Mouse (Mus musculus) ES-Bruce4 (cell line): Measurements from ENCODE around the gene Sds. TPM values are rescaled to one million over a fixed set of nuclear protein-coding genes. Genes with fewer than 3 reads are reported as not detected.
"Not testable (repeated sequence)": the region's sequence is repeated elsewhere in the genome, so short reads cannot be mapped to it uniquely, and the experiment has no call there.

Experiments used
- H3K27ac ChIP-seq: 2 replicates; pipeline ENCODE4 v1.5.1; 2012; ENCODE audit warnings: low read length, inconsistent platforms; ENCODE audit not compliant: insufficient read depth
- H3K27me3 ChIP-seq: 2 replicates; pipeline ENCODE4 v1.6.1; 2012; ENCODE audit warnings: mild to moderate bottlenecking, low read length, inconsistent platforms; ENCODE audit not compliant: control insufficient read depth, poor library complexity, insufficient read depth, severe bottlenecking
- H3K36me3 ChIP-seq: 2 replicates; pipeline ENCODE4 v1.6.1; 2012; ENCODE audit warnings: inconsistent platforms, mild to moderate bottlenecking, low read length, moderate library complexity; ENCODE audit not compliant: control insufficient read depth, poor library complexity, insufficient read depth, severe bottlenecking
- H3K4me1 ChIP-seq: one replicate; pipeline ENCODE4 v1.8.1; 2011; ENCODE audit warnings: low read length; ENCODE audit not compliant: control insufficient read depth, insufficient read depth
- H3K4me3 ChIP-seq: 2 replicates; pipeline ENCODE4 v1.5.1; 2011; ENCODE audit warnings: low read depth, mild to moderate bottlenecking, low read length
- H3K9ac ChIP-seq: 2 replicates; pipeline ENCODE4 v1.6.1; 2012; ENCODE audit warnings: low read depth, mild to moderate bottlenecking, inconsistent platforms; ENCODE audit not compliant: poor library complexity, severe bottlenecking
- H3K9me3 ChIP-seq: replicated peaks from 2 replicates; pipeline ENCODE4 v1.6.1; 2012; ENCODE audit warnings: mild to moderate bottlenecking, low read length, inconsistent platforms; ENCODE audit not compliant: control insufficient read depth, poor library complexity, insufficient read depth, severe bottlenecking
- CTCF ChIP-seq: IDR thresholded peaks from one replicate; pipeline ENCODE4 v1.8.1; 2011; ENCODE audit warnings: low read depth, low read length
- EP300 ChIP-seq: IDR thresholded peaks from 2 replicates; pipeline ENCODE4 v1.6.1; 2011; ENCODE audit warnings: low read depth, low read length; ENCODE audit not compliant: insufficient read depth
- POLR2A ChIP-seq: IDR thresholded peaks from one replicate; pipeline ENCODE4 v1.8.1; 2011; ENCODE audit warnings: low read length; ENCODE audit not compliant: insufficient read depth
- polyA plus RNA-seq: library from polyadenylated mRNA; stranded (reverse); fragments of >200 nt; gene quantifications from 2 replicates; pipeline ENCODE4 v1.2.4, GENCODE M21; 2011; ENCODE audit warnings: low read depth; ENCODE audit not compliant: missing spikeins, insufficient read depth, insufficient read length

The Sds gene
- polyA plus RNA-seq, 1 experiment: not detected

DNA sequence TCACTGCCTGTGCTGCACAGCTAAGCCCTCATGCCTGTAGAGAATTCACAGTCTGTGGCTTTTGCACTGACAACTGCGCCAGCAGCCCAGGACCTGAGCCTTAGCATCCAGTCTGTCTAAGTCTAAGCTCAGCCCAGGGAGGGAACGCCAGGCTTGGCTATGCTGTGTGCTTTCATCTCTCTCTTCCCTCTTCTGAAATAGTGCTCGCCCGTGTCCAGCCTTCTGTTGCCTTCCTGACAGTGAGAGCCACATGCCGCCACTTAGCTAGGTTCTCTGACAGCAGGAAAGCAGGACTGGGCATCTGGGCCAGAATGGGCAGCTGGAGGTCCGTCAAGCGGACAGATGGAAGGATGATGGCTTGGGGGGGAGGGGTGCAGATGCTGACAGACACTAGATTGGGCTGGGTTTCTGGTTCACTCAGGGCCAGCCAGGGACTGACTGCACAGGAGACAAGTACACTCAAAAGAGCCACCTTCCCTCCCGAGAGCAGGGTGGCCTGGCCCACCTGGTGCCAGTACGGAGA is 17.6 kb downstream of the Sds start:
- peaks cover 6% of the 10 kb centered on the region for H3K4me1 ChIP-seq
- H3K9me3 ChIP-seq: no peaks in the 10 kb centered on the region
- H3K9ac ChIP-seq: no peak overlapping the region
- no peak overlapping the region for H3K4me3 ChIP-seq
- no peak overlapping the region for H3K27ac ChIP-seq
- TF ChIP-seq POLR2A: no peak
- TF ChIP-seq CTCF: no peak
- no peak for TF ChIP-seq EP300
- H3K27me3 ChIP-seq: no peaks in the 10 kb centered on the region
- H3K36me3 ChIP-seq: no peaks in the 10 kb centered on the region; the same call in 1 of the 2 replicates

DNA sequence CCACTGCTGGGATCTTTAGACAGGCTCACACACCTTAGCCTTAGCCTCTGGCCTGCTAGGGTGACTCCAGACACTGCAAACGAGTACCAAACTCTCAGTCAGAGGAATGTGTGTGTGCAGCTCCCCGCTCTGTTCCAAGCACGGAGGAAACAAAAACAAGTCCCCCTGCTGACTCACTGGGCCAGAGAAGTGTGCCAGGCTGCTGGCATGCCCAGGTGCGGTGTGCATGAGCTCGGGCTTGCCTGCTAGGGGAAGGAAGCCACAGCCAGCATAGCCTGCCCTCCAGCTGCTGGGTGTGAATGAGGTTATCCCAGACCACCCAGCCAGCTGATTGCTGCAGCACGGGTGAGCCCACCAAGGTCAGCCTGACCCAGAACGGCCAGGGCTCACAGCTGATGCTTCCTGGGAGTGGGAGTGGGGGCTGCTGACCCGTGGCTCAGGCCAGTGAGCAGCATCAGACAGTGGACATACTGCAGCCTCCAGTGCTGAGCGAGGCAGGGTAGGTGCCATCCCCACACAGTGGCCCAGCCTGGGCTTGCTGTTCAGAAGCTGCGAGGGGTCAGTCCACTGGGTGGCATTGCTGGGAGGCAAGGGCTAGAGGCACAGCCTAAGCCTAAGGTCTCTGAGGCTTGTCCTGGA is 18.9 kb downstream of the Sds start:
- H3K27ac ChIP-seq: no peak overlapping the region
- H3K36me3 ChIP-seq: no peaks in the 10 kb centered on the region; the same call in 1 of the 2 replicates
- no peaks in the 10 kb centered on the region for H3K27me3 ChIP-seq
- H3K9ac ChIP-seq: no peak overlapping the region
- H3K9me3 ChIP-seq: no peaks in the 10 kb centered on the region
- TF ChIP-seq EP300 (no peak), POLR2A (no peak)
- no peak overlapping the region for H3K4me3 ChIP-seq
- H3K4me1 ChIP-seq: peaks cover 6% of the 10 kb centered on the region

DNA sequence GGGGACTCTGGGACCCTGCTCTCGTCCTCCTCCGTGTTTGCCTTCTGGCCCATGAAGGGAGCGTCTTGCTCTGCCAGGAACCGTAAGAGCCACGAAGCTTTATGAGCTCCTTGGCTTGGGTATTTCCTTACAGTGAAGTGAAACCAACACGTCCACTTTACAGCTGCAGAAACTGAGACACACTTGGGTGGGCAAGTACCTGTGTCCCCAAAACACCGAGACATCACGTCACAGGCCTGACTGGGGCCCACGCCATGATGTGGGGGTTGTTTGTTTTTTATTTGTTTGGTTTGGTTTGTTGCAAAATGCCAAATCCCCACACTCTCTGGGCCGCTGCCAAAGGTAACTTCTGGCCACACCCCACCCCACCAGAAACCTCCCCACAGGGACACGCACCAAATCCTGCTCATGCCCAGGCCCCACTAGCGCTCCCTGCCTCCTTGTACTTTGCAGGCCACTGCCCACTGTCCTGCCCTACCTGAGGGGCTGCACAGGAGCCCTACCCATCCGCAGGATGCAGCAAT is 19.4 kb downstream of the Sds start:
- H3K36me3 ChIP-seq: no peaks in the 10 kb centered on the region; the same call in 1 of the 2 replicates

DNA sequence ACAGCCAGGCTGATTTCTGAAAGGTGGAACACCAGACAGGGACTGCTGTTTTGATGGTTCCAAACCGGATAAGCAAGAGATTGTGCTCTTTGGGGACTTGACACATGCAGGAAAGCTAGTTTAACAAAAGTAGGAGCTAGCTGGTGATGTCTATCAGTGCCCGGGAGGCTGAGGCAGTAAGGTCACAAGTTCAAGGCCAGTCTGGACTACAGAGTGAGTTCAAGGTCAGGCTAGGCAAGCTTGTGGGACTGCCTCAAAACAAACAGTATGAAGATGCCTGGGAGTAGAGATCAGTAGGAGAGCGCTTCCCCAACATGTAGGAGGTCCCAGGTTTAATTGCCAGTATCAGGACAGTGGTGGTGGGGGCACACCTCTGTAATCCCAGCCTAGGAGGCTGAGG is 20.7 kb downstream of the Sds start:
- Histone ChIP-seq H3K9ac (no peak overlapping the region), H3K9me3 (no peaks in the 10 kb centered on the region), H3K4me3 (no peak overlapping the region), H3K27me3 (no peaks in the 10 kb centered on the region), H3K4me1 (no peaks in the 10 kb centered on the region), H3K27ac (no peak overlapping the region), H3K36me3 (no peaks in the 10 kb centered on the region; the same call in 1 of the 2 replicates)
- TF ChIP-seq EP300 (0 out of 2 replicates have a peak, but pooled peaks have one; percentile 42), CTCF (no peak), POLR2A (no peak)

More for the DNA sequence above, 19.4 kb downstream of the Sds start:
- Histone ChIP-seq H3K4me3 (no peak overlapping the region), H3K9me3 (no peaks in the 10 kb centered on the region), H3K27ac (no peak overlapping the region), H3K27me3 (no peaks in the 10 kb centered on the region), H3K9ac (no peak overlapping the region), H3K4me1 (peaks cover 6% of the 10 kb centered on the region)
- TF ChIP-seq CTCF (no peak), POLR2A (no peak), EP300 (no peak)

DNA sequence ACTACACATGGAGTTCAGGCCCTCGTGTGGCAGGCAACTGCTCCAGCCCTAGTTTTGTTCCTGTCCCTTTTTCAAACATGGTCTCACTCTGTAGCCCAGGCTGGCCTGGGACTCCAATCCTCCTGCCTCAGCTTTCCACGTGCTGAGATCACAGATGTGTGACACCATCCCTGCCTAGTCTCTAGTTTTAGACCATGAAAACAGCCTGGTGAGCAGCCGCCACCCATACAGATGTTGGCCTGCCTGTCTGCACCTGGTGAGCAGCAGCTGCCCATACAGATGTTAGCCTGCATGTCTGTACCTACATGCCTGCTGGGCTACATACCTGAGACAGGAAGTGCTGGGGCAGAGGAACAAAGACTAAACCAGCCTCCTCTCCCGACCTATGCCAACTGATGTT is 22.9 kb downstream of the Sds start:
- no peaks in the 10 kb centered on the region for H3K9me3 ChIP-seq
- H3K27ac ChIP-seq: no peak overlapping the region
- no peak overlapping the region for H3K4me3 ChIP-seq
- no peaks in the 10 kb centered on the region for H3K27me3 ChIP-seq
- no peak overlapping the region for H3K9ac ChIP-seq
- TF ChIP-seq POLR2A: no peak
- no peak for TF ChIP-seq EP300
- TF ChIP-seq CTCF: no peak
- H3K4me1 ChIP-seq: no peaks in the 10 kb centered on the region
- no peaks in the 10 kb centered on the region; the same call in 1 of the 2 replicates for H3K36me3 ChIP-seq

DNA sequence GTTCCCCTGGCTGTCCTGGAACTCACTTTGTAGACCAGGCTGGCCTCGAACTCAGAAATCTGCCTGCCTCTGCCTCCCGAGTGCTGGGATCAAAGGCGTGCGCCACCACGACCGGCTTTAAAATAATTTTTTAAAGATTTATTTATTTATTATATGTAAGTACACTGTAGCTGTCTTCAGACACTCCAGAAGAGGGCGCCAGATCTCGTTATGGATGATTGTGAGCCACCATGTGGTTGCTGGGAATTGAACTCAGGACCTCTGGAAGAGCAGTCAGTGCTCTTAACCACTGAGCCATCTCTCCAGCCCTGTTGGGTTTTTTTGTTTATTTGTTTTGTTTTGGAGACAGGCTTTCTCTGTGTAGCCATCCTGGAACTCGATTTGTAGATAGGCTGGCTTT is 24.3 kb downstream of the Sds start:
- H3K9ac ChIP-seq, H3K4me3 ChIP-seq, H3K36me3 ChIP-seq, H3K4me1 ChIP-seq, H3K27ac ChIP-seq, H3K9me3 ChIP-seq, H3K27me3 ChIP-seq: not testable (repeated sequence)
